Mouse (Mus musculus): ENCODE data around the gene Adamts5.

The Adamts5 gene

GRCm38 (mm10) chr16:85901581-85901910 is at the start of gene Adamts5:
Gene Adamts5, minus strand, starts transcription at chr16:85901828.
- DNase-seq = peak; percentile 29 to 49

GRCm38 (mm10) chr16:85950356-85950755 is 48.7 kb upstream of the Adamts5 start:
- DNase-seq = no peak

GRCm38 (mm10) chr16:85926004-85926403 is 24.4 kb upstream of the Adamts5 start:
- no peak for DNase-seq

- DNase-seq = no peak
Measured at GRCm38 (mm10) chr16:85922454-85922853, 20.8 kb upstream of the Adamts5 start.

GRCm38 (mm10) chr16:85920122-85920521 is 18.5 kb upstream of the Adamts5 start:
- DNase-seq = no peak

GRCm38 (mm10) chr16:85900702-85901580 is 687 bp downstream of the Adamts5 start:
- DNase-seq = peak; percentile 59 to 63

GRCm38 (mm10) chr16:85899790-85900587 is 1.6 kb downstream of the Adamts5 start:
- DNase-seq = peak; percentile 57 to 58

- DNase-seq = peak; percentile 73 to 75
Measured at GRCm38 (mm10) chr16:85899301-85899721, 2.3 kb downstream of the Adamts5 start.

- no peak for DNase-seq
Measured at GRCm38 (mm10) chr16:85898816-85899215, 2.8 kb downstream of the Adamts5 start.

- DNase-seq = no peak
Measured at GRCm38 (mm10) chr16:85898391-85898790, 3.2 kb downstream of the Adamts5 start.

- no peak for DNase-seq
Measured at GRCm38 (mm10) chr16:85897854-85898253, 3.8 kb downstream of the Adamts5 start.

GRCm38 (mm10) chr16:85895948-85896347 is 5.7 kb downstream of the Adamts5 start:
- DNase-seq = no peak

- no peak for DNase-seq
Measured at GRCm38 (mm10) chr16:85889778-85890177, 11.8 kb downstream of the Adamts5 start.

GRCm38 (mm10) chr16:85887289-85888051 is 14.2 kb downstream of the Adamts5 start:
- peak; percentile 47 to 65 for DNase-seq

GRCm38 (mm10) chr16:85879075-85879474 is 22.6 kb downstream of the Adamts5 start:
- DNase-seq = no peak

GRCm38 (mm10) chr16:85874141-85874540 is 27.5 kb downstream of the Adamts5 start:
- no peak for DNase-seq

GRCm38 (mm10) chr16:85871971-85872370 is 29.7 kb downstream of the Adamts5 start:
- no peak for DNase-seq

- no peak for DNase-seq
Measured at GRCm38 (mm10) chr16:85871248-85871647, 30.4 kb downstream of the Adamts5 start.

GRCm38 (mm10) chr16:85864691-85865389 is 36.8 kb downstream of the Adamts5 start:
- no peak for DNase-seq

GRCm38 (mm10) chr16:85854505-85854904 is 47.1 kb downstream of the Adamts5 start:
- DNase-seq = no peak

GRCm38 (mm10) chr16:85827066-85827465 is 74.6 kb downstream of the Adamts5 start:
- no peak for DNase-seq

- DNase-seq = no peak
Measured at GRCm38 (mm10) chr16:85822330-85822916, 79.2 kb downstream of the Adamts5 start.

Data from cerebellum, postnatal 10 days (tissue).